Mouse (Mus musculus): ENCODE data around the gene Gm10300.

DNA sequence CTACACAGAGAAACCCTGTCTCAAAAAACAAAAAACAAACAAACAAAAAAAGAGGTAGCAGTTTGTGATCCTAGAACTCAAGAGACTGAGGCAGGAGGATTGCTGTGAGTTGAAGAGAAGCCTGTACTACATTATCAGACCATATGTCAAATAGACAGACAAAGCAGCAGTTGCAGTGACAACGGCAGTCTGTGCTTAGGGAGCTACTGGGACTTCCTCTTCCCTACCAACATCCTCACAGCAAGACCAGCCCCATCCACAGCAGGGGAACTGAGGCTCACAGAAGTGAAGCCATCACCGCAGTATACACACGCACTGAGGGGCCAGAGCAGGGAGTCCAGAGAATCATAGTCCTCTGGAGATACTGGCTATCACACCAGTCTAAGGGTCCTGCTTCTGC lies 8.9 kb upstream of the Gm10300 start:
- TF ChIP-seq E2F4 (IDR thresholded peaks at IDR 0.05; ENCODE audit: insufficient replicate concordance, low read depth, low read length): no peak
- no peak for TF ChIP-seq EP300 (IDR thresholded peaks at IDR 0.05; ENCODE audit: low read length)
- TF ChIP-seq CTCF (conservative IDR thresholded peaks at IDR 0.05 in 1 of 2, IDR thresholded peaks at IDR 0.05 in 1 of 2; ENCODE audit: low read depth in 2 of 2, low read length in 2 of 2): no peak
- TF ChIP-seq CHD1 (IDR thresholded peaks at IDR 0.05; ENCODE audit: low read depth, low read length): no peak
- TF ChIP-seq ZC3H11A (IDR thresholded peaks at IDR 0.05; ENCODE audit: low read depth, low read length): no peak
- no peak for TF ChIP-seq HCFC1 (IDR thresholded peaks at IDR 0.05; ENCODE audit: low read depth, low read length)
- no peak for TF ChIP-seq IRF4 (IDR thresholded peaks at IDR 0.05; ENCODE audit: low read depth, low read length)

Data from CH12.LX (cell line).